Mouse (Mus musculus) limb, embryonic 10.5 days (tissue): ENCODE data around the gene Ube2cbp. TPM values are rescaled to one million over a fixed set of nuclear protein-coding genes. Genes with fewer than 3 reads are reported as not detected.

Source experiments
- DNase-seq: peaks from one replicate; pipeline ENCODE4 v3.0.0-alpha.2; 2017; ENCODE audit warnings: low spot score
- H3K27ac ChIP-seq: fragments of 300-500 bp; sonication (generic); 2 replicates; pipeline ENCODE4 v1.5.1; 2016; ENCODE audit warnings: mild to moderate bottlenecking
- H3K27me3 ChIP-seq: fragments of 300-500 bp; sonication (generic); 2 replicates; pipeline ENCODE4 v1.6.1; 2016; ENCODE audit warnings: low read depth, mild to moderate bottlenecking; ENCODE audit not compliant: poor library complexity, severe bottlenecking
- H3K36me3 ChIP-seq: fragments of 300-500 bp; sonication (generic); 2 replicates; pipeline ENCODE4 v1.6.1; 2016; ENCODE audit warnings: mild to moderate bottlenecking, moderate library complexity
- H3K4me1 ChIP-seq: fragments of 300-500 bp; sonication (generic); 2 replicates; pipeline ENCODE4 v1.6.1; 2016
- H3K4me3 ChIP-seq: fragments of 300-500 bp; sonication (generic); 2 replicates; pipeline ENCODE4 v1.5.1; 2016; ENCODE audit warnings: mild to moderate bottlenecking, moderate library complexity
- H3K9me3 ChIP-seq: fragments of 300-500 bp; sonication (generic); replicated peaks from 2 replicates; pipeline ENCODE4 v1.6.1; 2016; ENCODE audit warnings: mild to moderate bottlenecking
- WGBS: fragments of 180-500 bp; shearing (Covaris S2); methylation state at CpG from one replicate; pipeline ENCODE4 v1.1.7; 2016; 5-methylcytosine and 5-hydroxymethylcytosine counted together
- polyA plus RNA-seq: library from polyadenylated mRNA; unstranded; fragments of >200 nt; fragmentation: Nextera tagmentation; extraction: Ambion mirVana; gene quantifications from 2 replicates; pipeline ENCODE4 v1.2.1, GENCODE M21; 2016

Ube2cbp gene
- polyA plus RNA-seq, 1 experiment from 2014 or later, result 7.8 TPM

- no peaks in the 10 kb centered on the region for H3K9me3 ChIP-seq
- no peak overlapping the region for H3K4me3 ChIP-seq
- H3K4me1 ChIP-seq, result no peaks in the 10 kb centered on the region
- H3K27ac ChIP-seq, result no peak overlapping the region
- WGBS, result 92% methylated on average over 4 of the region's 4 CpGs
- H3K27me3 ChIP-seq, result no peaks in the 10 kb centered on the region
- H3K36me3 ChIP-seq, result no peaks in the 10 kb centered on the region
- DNase-seq, result no peak
These were observed 129.2 kb downstream of the Ube2cbp start for GRCm38 (mm10) chr9:86335588-86335987.

GRCm38 (mm10) chr9:86334357-86334756, 130.4 kb downstream of the Ube2cbp start:
- DNase-seq, result no peak
- no peaks in the 10 kb centered on the region for H3K4me1 ChIP-seq
- no peak overlapping the region for H3K27ac ChIP-seq
- 90% methylated on average over 5 of the region's 5 CpGs for WGBS
- H3K4me3 ChIP-seq, result no peak overlapping the region
- no peaks in the 10 kb centered on the region for H3K36me3 ChIP-seq
- H3K9me3 ChIP-seq, result no peaks in the 10 kb centered on the region
- no peaks in the 10 kb centered on the region for H3K27me3 ChIP-seq

- Histone ChIP-seq H3K36me3 (no peaks in the 10 kb centered on the region), H3K27ac (no peak overlapping the region), H3K4me1 (peaks cover 3% of the 10 kb centered on the region; the same call in 1 of the 2 replicates), H3K4me3 (no peak overlapping the region), H3K9me3 (no peaks in the 10 kb centered on the region), H3K27me3 (no peaks in the 10 kb centered on the region)
- no peak for DNase-seq
- 88% methylated on average over 3 of the region's 3 CpGs for WGBS
These were observed 134.2 kb downstream of the Ube2cbp start for GRCm38 (mm10) chr9:86330591-86330990.

DNA sequence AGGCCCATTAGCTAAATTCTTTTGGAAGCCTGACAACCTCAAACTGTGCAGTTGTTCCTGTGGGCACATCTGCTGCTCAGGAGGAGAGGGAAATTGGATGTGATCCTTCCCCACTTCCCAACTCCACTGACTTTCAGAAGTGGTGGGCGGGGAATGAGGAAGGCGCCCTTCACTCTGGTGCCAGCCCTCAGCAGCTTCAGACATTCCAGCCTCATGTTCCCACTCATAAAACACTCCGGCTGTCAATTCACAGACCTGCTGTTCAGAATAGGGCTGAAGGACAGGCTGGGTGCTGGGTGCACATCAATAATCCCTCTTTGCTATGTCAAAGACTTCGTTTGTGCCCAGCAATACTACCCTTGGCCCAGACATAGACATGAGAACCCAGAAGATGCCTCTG, 136.5 kb downstream of the Ube2cbp start:
- DNase-seq, result no peak
- H3K4me1 ChIP-seq, result peaks cover 3% of the 10 kb centered on the region; the same call in 1 of the 2 replicates
- H3K4me3 ChIP-seq, result no peak overlapping the region
- no peak overlapping the region for H3K27ac ChIP-seq
- WGBS, result 66% methylated on average over 4 of the region's 4 CpGs
- no peaks in the 10 kb centered on the region for H3K27me3 ChIP-seq
- H3K9me3 ChIP-seq, result no peaks in the 10 kb centered on the region
- no peaks in the 10 kb centered on the region for H3K36me3 ChIP-seq

GRCm38 (mm10) chr9:86327341-86327740, 137.4 kb downstream of the Ube2cbp start:
- H3K4me3 ChIP-seq, result no peak overlapping the region
- WGBS, result 82% methylated on average over 3 of the region's 3 CpGs
- H3K4me1 ChIP-seq, result peaks cover 3% of the 10 kb centered on the region; the same call in 1 of the 2 replicates
- no peaks in the 10 kb centered on the region for H3K9me3 ChIP-seq
- H3K27me3 ChIP-seq, result no peaks in the 10 kb centered on the region
- no peak overlapping the region for H3K27ac ChIP-seq
- no peaks in the 10 kb centered on the region for H3K36me3 ChIP-seq
- no peak for DNase-seq

DNA sequence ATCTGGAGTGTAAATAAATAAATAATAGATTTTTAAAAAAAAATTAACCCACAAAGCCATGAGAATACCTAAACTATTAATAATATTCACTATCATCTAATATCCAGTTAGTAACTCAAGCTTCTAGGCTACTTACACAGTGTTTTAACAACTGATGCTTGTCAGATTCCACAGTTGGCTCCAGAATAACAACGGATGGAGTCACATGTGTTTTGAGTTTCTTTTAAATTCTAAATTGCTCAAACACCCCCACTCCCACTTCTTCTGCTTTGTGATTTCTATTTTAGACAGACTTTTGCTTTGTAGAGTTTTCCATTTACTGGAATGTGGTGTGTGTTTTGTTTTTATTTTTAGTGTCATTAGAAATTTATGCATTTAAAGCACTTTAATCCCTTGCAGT, 140.0 kb downstream of the Ube2cbp start:
- Histone ChIP-seq H3K9me3 (no peaks in the 10 kb centered on the region), H3K27ac (no peak overlapping the region), H3K4me3 (no peak overlapping the region), H3K27me3 (no peaks in the 10 kb centered on the region), H3K4me1 (peaks cover 3% of the 10 kb centered on the region; the same call in 1 of the 2 replicates), H3K36me3 (no peaks in the 10 kb centered on the region)
- WGBS, result 58% methylated on average over 1 of the region's 1 CpGs
- DNase-seq, result no peak

- no peak overlapping the region for H3K4me3 ChIP-seq
- no peaks in the 10 kb centered on the region for H3K9me3 ChIP-seq
- WGBS, result 84% methylated on average over 6 of the region's 6 CpGs
- no peaks in the 10 kb centered on the region for H3K4me1 ChIP-seq
- no peaks in the 10 kb centered on the region for H3K36me3 ChIP-seq
- no peak for DNase-seq
- no peak overlapping the region for H3K27ac ChIP-seq
- H3K27me3 ChIP-seq, result no peaks in the 10 kb centered on the region
These were observed 145.1 kb downstream of the Ube2cbp start for GRCm38 (mm10) chr9:86319516-86320140.

DNA sequence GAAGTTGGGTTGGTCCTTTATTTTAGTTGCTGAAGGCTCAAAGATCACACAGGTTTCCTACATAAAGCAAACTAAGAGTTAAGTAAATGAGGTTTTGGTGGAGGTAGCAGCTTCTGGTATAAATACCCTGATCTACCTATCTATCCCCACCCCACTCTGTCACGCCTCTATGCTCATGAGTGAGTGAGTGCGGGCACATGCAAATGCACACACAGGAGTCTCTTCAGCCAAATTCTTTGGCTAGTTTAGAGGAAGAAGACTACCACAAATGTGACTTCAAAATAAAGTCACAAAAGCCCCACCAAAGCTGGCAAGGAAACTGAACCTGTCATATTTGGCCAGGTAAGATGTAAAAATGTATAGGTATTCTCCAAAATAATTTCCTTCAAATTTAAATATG, 149.1 kb downstream of the Ube2cbp start:
- H3K4me3 ChIP-seq, result no peak overlapping the region
- DNase-seq, result no peak
- 93% methylated on average over 2 of the region's 2 CpGs for WGBS
- no peaks in the 10 kb centered on the region for H3K4me1 ChIP-seq
- H3K36me3 ChIP-seq, result no peaks in the 10 kb centered on the region
- no peaks in the 10 kb centered on the region for H3K27me3 ChIP-seq
- H3K9me3 ChIP-seq, result no peaks in the 10 kb centered on the region
- no peak overlapping the region for H3K27ac ChIP-seq

GRCm38 (mm10) chr9:86308616-86309015, 156.1 kb downstream of the Ube2cbp start:
- Histone ChIP-seq H3K4me3 (no peak overlapping the region), H3K36me3 (no peaks in the 10 kb centered on the region), H3K27ac (no peak overlapping the region), H3K9me3 (no peaks in the 10 kb centered on the region), H3K27me3 (no peaks in the 10 kb centered on the region), H3K4me1 (no peaks in the 10 kb centered on the region)
- DNase-seq, result no peak
- WGBS, result 56% methylated on average over 4 of the region's 4 CpGs

GRCm38 (mm10) chr9:86306556-86306955, 158.2 kb downstream of the Ube2cbp start:
- Histone ChIP-seq H3K27ac (no peak overlapping the region), H3K27me3 (no peaks in the 10 kb centered on the region), H3K9me3 (no peaks in the 10 kb centered on the region), H3K4me1 (no peaks in the 10 kb centered on the region), H3K4me3 (no peak overlapping the region), H3K36me3 (no peaks in the 10 kb centered on the region)
- WGBS, result 92% methylated on average over 2 of the region's 2 CpGs
- no peak for DNase-seq

DNA sequence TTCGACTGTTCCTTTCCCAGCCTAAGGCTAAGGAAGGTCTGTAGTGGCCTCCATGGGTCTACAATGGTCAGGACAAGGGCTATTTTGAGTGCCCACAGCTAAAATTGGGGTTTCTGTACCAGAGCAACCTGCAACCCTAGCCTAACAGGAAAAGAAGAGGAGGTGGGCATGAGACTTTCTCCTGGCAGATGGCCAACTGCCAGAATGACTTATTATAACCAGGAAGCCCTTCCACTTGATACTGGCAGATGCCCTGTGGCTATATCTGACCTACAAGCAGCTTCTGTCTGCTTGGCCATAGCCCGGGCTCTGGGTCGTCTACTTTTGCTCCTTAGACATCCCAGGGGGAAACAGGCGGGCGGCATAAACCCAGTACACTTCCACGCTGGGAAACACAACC, 163.3 kb downstream of the Ube2cbp start:
- WGBS, result 92% methylated on average over 6 of the region's 6 CpGs
- Histone ChIP-seq H3K4me3 (no peak overlapping the region), H3K9me3 (no peaks in the 10 kb centered on the region), H3K36me3 (no peaks in the 10 kb centered on the region), H3K4me1 (no peaks in the 10 kb centered on the region), H3K27me3 (no peaks in the 10 kb centered on the region), H3K27ac (no peak overlapping the region)
- DNase-seq, result no peak

GRCm38 (mm10) chr9:86298596-86298995, 166.2 kb downstream of the Ube2cbp start:
- Histone ChIP-seq H3K4me1 (no peaks in the 10 kb centered on the region), H3K9me3 (no peaks in the 10 kb centered on the region), H3K27me3 (no peaks in the 10 kb centered on the region), H3K4me3 (no peak overlapping the region), H3K36me3 (no peaks in the 10 kb centered on the region), H3K27ac (no peak overlapping the region)
- no peak for DNase-seq
- 90% methylated on average over 8 of the region's 8 CpGs for WGBS

- 68% methylated on average over 5 of the region's 5 CpGs for WGBS
- Histone ChIP-seq H3K4me1 (no peaks in the 10 kb centered on the region), H3K36me3 (no peaks in the 10 kb centered on the region), H3K27me3 (no peaks in the 10 kb centered on the region), H3K27ac (no peak overlapping the region), H3K4me3 (no peak overlapping the region), H3K9me3 (no peaks in the 10 kb centered on the region)
- DNase-seq, result no peak
These were observed 166.6 kb downstream of the Ube2cbp start for GRCm38 (mm10) chr9:86298131-86298530.
